Mouse (Mus musculus): ENCODE data around the gene Zfp287.
"Not testable (repeated sequence)": the region's sequence is repeated elsewhere in the genome, so short reads cannot be mapped to it uniquely, and the experiment has no call there.

- TF ChIP-seq POLR2A, CTCF (IDR thresholded peaks at IDR 0.05; ENCODE audit: extremely low read depth, insufficient read depth, low read length): not testable (repeated sequence)
Measured at GRCm38 (mm10) chr11:62749445-62749844, 17.7 kb upstream of the Zfp287 start.
